Mouse (Mus musculus) natural killer cell, adult 2 months (primary cell): ENCODE results near the gene Gm14308.
"Not testable (repeated sequence)": the region's sequence is repeated elsewhere in the genome, so short reads cannot be mapped to it uniquely, and the experiment has no call there.

Experiments used
- DNase-seq, 2 experiments: peaks; one replicate each; pipeline ENCODE4 v3.0.0; 2022; ENCODE audit warnings: low spot score in 2 of 2

The Gm14308 gene

DNA sequence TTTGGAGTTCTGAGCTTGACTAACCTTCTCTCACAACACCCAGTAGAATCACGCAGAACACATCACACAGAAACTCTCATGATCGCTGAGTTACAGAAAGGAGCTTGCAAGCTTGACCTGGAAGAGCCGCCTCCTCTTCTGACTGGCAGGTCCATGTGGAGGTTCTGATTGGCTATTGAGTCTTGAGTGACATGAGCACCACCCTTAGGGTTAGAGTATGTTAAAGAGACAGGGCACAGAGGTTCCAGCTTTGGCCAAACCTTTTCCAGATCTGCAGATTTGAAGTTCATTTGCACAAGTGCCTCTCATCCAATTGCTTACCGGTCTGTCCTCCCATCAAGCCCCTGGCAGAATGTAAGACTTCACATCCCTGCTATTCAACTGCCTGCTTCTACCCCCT lies at the start of gene Gm14308:
Gene Gm14308, minus strand, starts transcription at position 101 of the 400 bp plus-strand sequence.
- DNase-seq: not testable (repeated sequence)

DNA sequence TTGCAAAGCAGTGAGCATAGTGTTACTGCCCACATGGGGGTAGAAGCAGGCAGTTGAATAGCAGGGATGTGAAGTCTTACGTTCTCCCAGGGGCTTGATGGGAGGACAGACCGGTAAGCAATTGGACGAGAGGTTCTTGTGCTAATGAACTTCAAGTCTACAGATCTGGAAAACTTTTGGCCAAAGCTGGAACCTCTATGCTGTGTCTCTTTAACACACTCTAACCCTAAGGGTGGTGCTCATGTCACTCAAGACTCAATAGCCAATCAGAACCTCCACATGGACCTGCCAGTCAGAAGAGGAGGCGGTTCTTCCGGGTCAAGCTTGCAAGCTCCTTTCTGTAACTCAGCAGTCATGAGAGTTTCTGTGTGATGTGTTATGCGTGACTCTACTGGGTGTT lies 34.1 kb upstream of the Gm14308 start, which contains the start of gene Zfp973:
Gene Zfp973, plus strand, starts transcription at position 301 of the 400 bp plus-strand sequence.
- DNase-seq: not testable (repeated sequence)
